Mouse (Mus musculus) hindbrain, postnatal 0 days (tissue): ENCODE data around the gene Prr36. TPM values are rescaled to one million over a fixed set of nuclear protein-coding genes. Genes with fewer than 3 reads are reported as not detected.

Experiments
- ATAC-seq: fragments of 200-750 bp; cut with Nextera tagmentation; 2 replicates; pipeline ENCODE4 v1.8.0; 2017; ENCODE audit warnings: mild to moderate bottlenecking, moderate TSS enrichment, moderate library complexity
- DNase-seq: peaks from one replicate; pipeline ENCODE4 v3.0.0-alpha.2; 2015; ENCODE audit warnings: low spot score
- H3K27ac ChIP-seq: fragments of 300-500 bp; sonication (generic); 2 replicates; pipeline ENCODE4 v1.5.1; 2014; ENCODE audit warnings: mild to moderate bottlenecking
- H3K27me3 ChIP-seq: fragments of 300-500 bp; sonication (generic); 2 replicates; pipeline ENCODE4 v1.6.1; 2014; ENCODE audit warnings: low read length, mixed read lengths; ENCODE audit not compliant: insufficient read depth
- H3K36me3 ChIP-seq: fragments of 300-500 bp; sonication (generic); 2 replicates; pipeline ENCODE4 v1.6.1; 2014; ENCODE audit warnings: low read length, mixed read lengths; ENCODE audit not compliant: insufficient read depth
- H3K4me1 ChIP-seq: fragments of 300-500 bp; sonication (generic); 2 replicates; pipeline ENCODE4 v1.6.1; 2014; ENCODE audit warnings: antibody characterized with exemption, low read length, mixed read lengths; ENCODE audit not compliant: insufficient read depth
- H3K4me2 ChIP-seq: fragments of 300-500 bp; sonication (generic); 2 replicates; pipeline ENCODE4 v1.6.1; 2014; ENCODE audit warnings: low read depth, mild to moderate bottlenecking, low read length, moderate library complexity, mixed read lengths
- H3K4me3 ChIP-seq: fragments of 300-500 bp; sonication (generic); 2 replicates; pipeline ENCODE4 v1.5.1; 2014; ENCODE audit warnings: low read length
- H3K9ac ChIP-seq: fragments of 300-500 bp; sonication (generic); replicated peaks from 2 replicates; pipeline ENCODE4 v1.6.1; 2014; ENCODE audit warnings: mild to moderate bottlenecking, low read length, moderate library complexity, mixed read lengths
- H3K9me3 ChIP-seq: fragments of 300-500 bp; sonication (generic); 2 replicates; pipeline ENCODE4 v1.6.1; 2016; ENCODE audit warnings: low read length, mixed read lengths
- CTCF ChIP-seq: IDR thresholded peaks from 2 replicates; pipeline ENCODE4 v1.5.1; 2016; ENCODE audit warnings: antibody characterized with exemption, control low read depth, low read depth
- WGBS: fragments of 180-500 bp; shearing (Covaris S2); extraction: QIAGEN DNeasy Blood & Tissue Kit; methylation state at CpG from one replicate; pipeline ENCODE4 v1.1.7; 2014; 5-methylcytosine and 5-hydroxymethylcytosine counted together
- polyA plus RNA-seq: library from polyadenylated mRNA; unstranded; fragments of >200 nt; fragmentation: Nextera tagmentation; extraction: Ambion mirVana; gene quantifications from 2 replicates; pipeline ENCODE4 v1.2.1, GENCODE M21; 2015
- total RNA-seq: library from RNA; depleted of rRNA; stranded (reverse); fragments of >200 nt; gene quantifications from 2 replicates; pipeline ENCODE4 v1.2.3, GENCODE M21; 2014

The Prr36 gene
- total and polyA plus RNA-seq, 2 experiments from 2014 or later: 24.8 to 32.4 TPM

GRCm38 (mm10) chr8:4206182-4207015 is 10.9 kb downstream of the Prr36 start:
- no peaks in the 10 kb centered on the region for H3K9me3 ChIP-seq
- no peaks in the 10 kb centered on the region for H3K4me1 ChIP-seq
- DNase-seq: no peak
- H3K4me2 ChIP-seq: no peak overlapping the region
- peak; percentile 18 for ATAC-seq
- H3K27me3 ChIP-seq: no peaks in the 10 kb centered on the region
- no peak overlapping the region for H3K4me3 ChIP-seq
- 0 out of 2 replicates have a peak overlapping the region, but pooled peaks have one; percentile 15 for H3K27ac ChIP-seq
- peak; percentile 30 for TF ChIP-seq CTCF
- H3K36me3 ChIP-seq: peaks cover 38% of the 10 kb centered on the region
- WGBS: 21% methylated on average over 44 of the region's 44 CpGs
- 0 out of 2 replicates have a peak overlapping the region, but pooled peaks have one; percentile 4 for H3K9ac ChIP-seq

- H3K9ac ChIP-seq: 0 out of 2 replicates have a peak overlapping the region, but pooled peaks have one; percentile 5
- 37% methylated on average over 38 of the region's 38 CpGs for WGBS
- H3K27me3 ChIP-seq: no peaks in the 10 kb centered on the region
- H3K27ac ChIP-seq: no peak overlapping the region
- H3K36me3 ChIP-seq: peaks cover 42% of the 10 kb centered on the region
- no peaks in the 10 kb centered on the region for H3K4me1 ChIP-seq
- ATAC-seq: no peak
- no peaks in the 10 kb centered on the region for H3K9me3 ChIP-seq
- peak; percentile 3; the same call in 1 of the 2 replicates for TF ChIP-seq CTCF
- no peak for DNase-seq
- no peak overlapping the region for H3K4me2 ChIP-seq
- H3K4me3 ChIP-seq: no peak overlapping the region
Observed at GRCm38 (mm10) chr8:4205246-4206123, 11.8 kb downstream of the Prr36 start.

DNA sequence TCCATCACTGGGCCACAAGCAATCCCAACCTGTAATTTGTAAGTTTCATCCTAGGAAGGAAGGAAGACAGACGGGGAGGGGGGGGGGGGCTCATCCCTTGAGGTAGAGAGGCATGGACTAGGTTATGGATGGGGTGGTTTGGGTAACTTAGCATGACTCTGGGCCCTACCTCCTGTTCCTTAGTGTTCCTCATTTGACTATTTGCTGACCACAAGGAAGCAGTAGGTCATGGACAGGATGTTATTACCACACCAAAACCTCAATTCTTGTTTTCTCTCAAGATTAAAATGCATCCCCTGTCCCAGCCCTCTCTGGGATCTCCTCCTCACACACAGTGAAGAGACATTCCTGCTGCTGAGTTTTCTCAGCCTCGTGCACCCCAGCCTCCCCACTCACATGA is 15.9 kb downstream of the Prr36 start:
- Histone ChIP-seq H3K4me1 (no peaks in the 10 kb centered on the region), H3K27me3 (no peaks in the 10 kb centered on the region), H3K4me3 (no peak overlapping the region), H3K9ac (no peak overlapping the region), H3K4me2 (no peak overlapping the region), H3K27ac (no peak overlapping the region), H3K36me3 (peaks cover 48% of the 10 kb centered on the region), H3K9me3 (no peaks in the 10 kb centered on the region)
- DNase-seq (no peak), ATAC-seq (no peak)
- TF ChIP-seq CTCF: no peak
- WGBS: 59% methylated on average over 2 of the region's 2 CpGs

- Histone ChIP-seq H3K27ac (peak overlapping the region; percentile 85), H3K4me3 (no peak overlapping the region), H3K9me3 (no peaks in the 10 kb centered on the region), H3K27me3 (no peaks in the 10 kb centered on the region), H3K4me2 (no peak overlapping the region), H3K4me1 (no peaks in the 10 kb centered on the region; the same call in 1 of the 2 replicates), H3K9ac (no peak overlapping the region), H3K36me3 (peaks cover 48% of the 10 kb centered on the region)
- WGBS: 46% methylated on average over 7 of the region's 7 CpGs
- no peak for TF ChIP-seq CTCF
- DNase-seq (no peak), ATAC-seq (no peak; the same call in 1 of the 2 replicates)
Observed at GRCm38 (mm10) chr8:4193588-4193894, 23.7 kb downstream of the Prr36 start.

- Histone ChIP-seq H3K9ac (no peak overlapping the region), H3K36me3 (peaks cover 53% of the 10 kb centered on the region), H3K4me2 (no peak overlapping the region), H3K4me1 (no peaks in the 10 kb centered on the region; the same call in 1 of the 2 replicates), H3K4me3 (no peak overlapping the region), H3K27me3 (no peaks in the 10 kb centered on the region), H3K9me3 (no peaks in the 10 kb centered on the region), H3K27ac (peak overlapping the region; percentile 85)
- peak; percentile 86 for ATAC-seq
- peak; percentile 93 for TF ChIP-seq CTCF
- DNase-seq: peak; percentile 89
- 4% methylated on average over 18 of the region's 18 CpGs for WGBS
Observed at GRCm38 (mm10) chr8:4192807-4193587, 24.3 kb downstream of the Prr36 start.

GRCm38 (mm10) chr8:4192305-4192704 is 25.0 kb downstream of the Prr36 start:
- Histone ChIP-seq H3K4me1 (no peaks in the 10 kb centered on the region; the same call in 1 of the 2 replicates), H3K36me3 (peaks cover 56% of the 10 kb centered on the region), H3K27me3 (no peaks in the 10 kb centered on the region), H3K4me3 (no peak overlapping the region), H3K9me3 (no peaks in the 10 kb centered on the region), H3K4me2 (no peak overlapping the region), H3K9ac (no peak overlapping the region; the same call in 1 of the 2 replicates), H3K27ac (peak overlapping the region; percentile 85)
- no peak for TF ChIP-seq CTCF
- ATAC-seq (peak; percentile 74), DNase-seq (peak; percentile 66)
- 33% methylated on average over 5 of the region's 5 CpGs for WGBS
